Mouse (Mus musculus) C2C12 (cell line): ENCODE measurements around the gene Mthfd1l.

Experiments used
- CTCF ChIP-seq: IDR thresholded peaks from one replicate; pipeline ENCODE4 v1.5.1; 2011; ENCODE audit not compliant: control insufficient read depth, insufficient read depth, insufficient read length
- FOSL1 ChIP-seq: IDR thresholded peaks from one replicate; pipeline ENCODE4 v1.8.0; 2011; ENCODE audit warnings: mild to moderate bottlenecking, low read length; ENCODE audit not compliant: poor library complexity, insufficient read depth, severe bottlenecking
- MYOD1 ChIP-seq: IDR thresholded peaks from one replicate; pipeline ENCODE4 v1.6.1; 2011; ENCODE audit warnings: low read depth; ENCODE audit not compliant: control insufficient read depth, insufficient read length
- MYOG ChIP-seq: IDR thresholded peaks from one replicate; pipeline ENCODE4 v1.6.1; 2011; ENCODE audit not compliant: control insufficient read depth, insufficient read length; ENCODE audit errors: extremely low read depth

DNA sequence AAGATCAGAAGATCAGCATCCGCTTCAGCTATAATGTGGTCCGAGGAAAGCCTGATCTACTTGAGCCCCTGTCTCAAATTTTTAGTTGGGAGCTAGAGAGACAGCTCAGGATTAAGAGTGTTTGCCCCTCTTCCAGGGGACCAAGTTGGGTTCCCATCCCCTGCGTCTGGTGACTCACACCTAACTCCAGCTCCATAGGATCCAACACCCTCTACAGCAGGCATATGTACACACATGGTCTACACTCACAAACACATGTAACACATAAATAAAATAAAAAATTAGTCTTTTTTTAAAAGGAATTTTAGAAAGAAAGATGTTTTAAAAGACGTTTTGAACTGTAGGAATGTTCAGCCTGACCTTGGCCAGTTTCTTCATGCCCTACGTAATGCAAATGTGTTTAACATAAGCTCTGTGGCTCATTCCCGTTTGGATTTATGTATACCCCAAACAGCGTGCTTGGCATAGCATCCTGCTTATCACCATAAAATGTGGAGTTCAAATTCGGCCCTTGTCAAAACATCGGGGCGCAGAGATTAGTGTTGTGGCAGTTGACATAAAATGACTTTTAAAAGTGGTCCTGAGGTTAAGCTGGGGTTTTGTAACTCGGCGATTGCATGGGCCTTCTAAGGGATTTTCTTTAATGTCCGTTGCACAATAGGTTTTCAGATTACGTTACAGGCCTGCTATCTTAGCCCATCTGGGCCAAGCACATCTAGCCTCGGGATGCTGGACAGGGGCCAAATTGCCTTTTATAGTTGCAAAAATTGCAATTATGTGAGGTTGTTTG, 92.6 kb downstream of the Mthfd1l start:
- TF ChIP-seq FOSL1 (no peak), MYOD1 (no peak), CTCF (no peak), MYOG (no peak)
